In genomic region chr4:43562769-43563600, GRCm38 (mm10) we compare ENCODE assay signal across 8 mouse cellular contexts. TPM values are rescaled to one million over a fixed set of nuclear protein-coding genes. Genes with fewer than 3 reads are reported as not detected.
DNase-seq lines count a peak whose midpoint lies in the region; ATAC-seq and TF ChIP-seq lines count a peak whose summit lies in the region.

No protein-coding gene starts in this region.

- H3K9me3 ChIP-seq in heart, embryonic 12.5 days (replicated peaks): no peaks in the 10 kb centered on the region
- H3K9me3 ChIP-seq in G1E (replicated peaks): no peaks in the 10 kb centered on the region
- no peaks in the 10 kb centered on the region for H3K9me3 ChIP-seq in liver, embryonic 16.5 days (replicated peaks; ENCODE audit: control insufficient read depth, low read length)

- peak overlapping the region; percentile 88 for H3K9ac ChIP-seq in heart, embryonic 12.5 days
- H3K9ac ChIP-seq in liver, embryonic 16.5 days (ENCODE audit: low read depth, low read length): peak overlapping the region; percentile 65

- DNase-seq in heart, postnatal 10 days: no peak
- DNase-seq in G1E (ENCODE audit: low spot score): no peak
- peak; percentile 23 for DNase-seq in forelimb bud, embryonic 11.5 days (ENCODE audit: low read depth, low spot score)
- DNase-seq in frontal cortex, postnatal 36 days (ENCODE audit: low spot score in 2 of 2): no peak
- no peak for DNase-seq in urinary bladder, adult 2 months (ENCODE audit: low spot score)
- no peak for DNase-seq in adrenal gland, postnatal 4 days (ENCODE audit: low spot score in 2 of 2)

- H3K4me2 ChIP-seq in heart, embryonic 12.5 days: peak overlapping the region; percentile 92
- peak overlapping the region; percentile 89 for H3K4me2 ChIP-seq in liver, embryonic 16.5 days (ENCODE audit: low read depth, low read length)

- no peak for ATAC-seq in heart, embryonic 12.5 days (ENCODE audit: insufficient number of reproducible peaks, low FRiP score)
- no peak for ATAC-seq in G1E (ENCODE audit: extremely low read depth, insufficient number of reproducible peaks, low FRiP score, poor library complexity, severe bottlenecking)
- no peak for ATAC-seq in liver, embryonic 16.5 days (ENCODE audit: low read depth)

- H3K4me3 ChIP-seq in heart, embryonic 12.5 days: peak overlapping the region; percentile 85
- H3K4me3 ChIP-seq in G1E (ENCODE audit: low read depth, low read length): peak overlapping the region; percentile 82
- peak overlapping the region; percentile 92 for H3K4me3 ChIP-seq in liver, embryonic 16.5 days (ENCODE audit: low read depth, low read length)

- peak overlapping the region; percentile 100 for H3K27ac ChIP-seq in heart, embryonic 12.5 days (ENCODE audit: poor library complexity, severe bottlenecking)
- H3K27ac ChIP-seq in liver, embryonic 16.5 days (ENCODE audit: low read length): peak overlapping the region; percentile 100

- TF ChIP-seq CTCF in G1E (IDR thresholded peaks at IDR 0.05; ENCODE audit: low read depth, low read length): no peak

- peaks cover 45% of the 10 kb centered on the region for H3K4me1 ChIP-seq in heart, embryonic 12.5 days (replicated peaks)
- H3K4me1 ChIP-seq in G1E (ENCODE audit: insufficient read depth, low read depth, low read length): peaks cover 55% of the 10 kb centered on the region
- H3K4me1 ChIP-seq in liver, embryonic 16.5 days (ENCODE audit: control insufficient read depth, low read depth, low read length): peaks cover 46% of the 10 kb centered on the region

- intact Hi-C loops in heart, postnatal 10 days (cut with DNase I): loop anchor here (2.0 to 10.0 kb wide), 3 partner anchors 16 to 528 kb away; partner anchors contain the start of genes Gba2, Rgp1 and Stoml2

- no peaks in the 10 kb centered on the region for H3K27me3 ChIP-seq in heart, embryonic 12.5 days (replicated peaks)
- H3K27me3 ChIP-seq in G1E (ENCODE audit: insufficient read depth, low read length): no peaks in the 10 kb centered on the region
- H3K27me3 ChIP-seq in liver, embryonic 16.5 days (ENCODE audit: control insufficient read depth, insufficient read depth, low read depth, low read length): no peaks in the 10 kb centered on the region

- peaks cover 44% of the 10 kb centered on the region for H3K36me3 ChIP-seq in heart, embryonic 12.5 days
- H3K36me3 ChIP-seq in G1E (replicated peaks): peaks cover 68% of the 10 kb centered on the region
- H3K36me3 ChIP-seq in liver, embryonic 16.5 days (ENCODE audit: control insufficient read depth, insufficient read depth): peaks cover 32% of the 10 kb centered on the region

- WGBS in heart, embryonic 12.5 days: 3% methylated on average over 22 of the region's 22 CpGs
- 1% methylated on average over 22 of the region's 22 CpGs for WGBS in liver, embryonic 16.5 days (ENCODE audit: insufficient replicate concordance)

RNA-seq across cellular contexts. Expression of gene Tln1, which starts 0.5 kb away (rescaled TPM):
- 117 and 124 TPM in 2 replicates for polyA plus RNA-seq in heart, embryonic 12.5 days (2016; fragmentation: Nextera tagmentation; extraction: Ambion mirVana)
- 100 to 1,000 TPM; 147 to 167 TPM for total RNA-seq in heart, postnatal 10 days (2021)
- total RNA-seq in G1E (2014; fragmentation: Nextera tagmentation) (166 and 262 TPM in 2 replicates), G1E (2017) (127 and 167 TPM in 2 replicates)
- 138 and 163 TPM in 2 replicates for polyA plus RNA-seq in G1E (2012)
- 38.2 and 40.2 TPM in 2 replicates for polyA plus RNA-seq in liver, embryonic 16.5 days (2015; fragmentation: Nextera tagmentation; extraction: Ambion mirVana)
- polyA plus RNA-seq in urinary bladder, adult 2 months (2012; rRNA removed): 124 and 153 TPM in 2 replicates
- total RNA-seq in adrenal gland, postnatal 4 days (2021): 100 to 1,000 TPM; 209 to 246 TPM

RNA-seq across cellular contexts. Expression of gene Creb3, which starts 0.9 kb away (rescaled TPM):
- 57.2 and 61.2 TPM in 2 replicates for polyA plus RNA-seq in heart, embryonic 12.5 days (2016; fragmentation: Nextera tagmentation; extraction: Ambion mirVana)
- total RNA-seq in heart, postnatal 10 days (2021): 10 to 100 TPM; 57.2 to 61.8 TPM
- total RNA-seq in G1E (2014; fragmentation: Nextera tagmentation): 9.4 and 9.8 TPM in 2 replicates
- 60.0 and 61.0 TPM in 2 replicates for total RNA-seq in G1E (2017)
- polyA plus RNA-seq in G1E (2012): 1.6 and 1.9 TPM in 2 replicates
- polyA plus RNA-seq in liver, embryonic 16.5 days (2015; fragmentation: Nextera tagmentation; extraction: Ambion mirVana): 23.6 and 26.1 TPM in 2 replicates
- 57.7 and 77.0 TPM in 2 replicates for polyA plus RNA-seq in urinary bladder, adult 2 months (2012; rRNA removed)
- total RNA-seq in adrenal gland, postnatal 4 days (2021): 100 to 1,000 TPM; 130 to 160 TPM

RNA-seq across cellular contexts. Expression of gene Rgp1, which starts 15.5 kb away (rescaled TPM):
- polyA plus RNA-seq in heart, embryonic 12.5 days (2016; fragmentation: Nextera tagmentation; extraction: Ambion mirVana): 20.4 and 26.4 TPM in 2 replicates
- 10 to 100 TPM; 42.1 to 45.5 TPM for total RNA-seq in heart, postnatal 10 days (2021)
- 48.5 and 54.7 TPM in 2 replicates for total RNA-seq in G1E (2014; fragmentation: Nextera tagmentation)
- total RNA-seq in G1E (2017): 18.6 and 23.2 TPM in 2 replicates
- polyA plus RNA-seq in G1E (2012): 31.2 and 105 TPM in 2 replicates
- polyA plus RNA-seq in liver, embryonic 16.5 days (2015; fragmentation: Nextera tagmentation; extraction: Ambion mirVana): 15.6 and 16.7 TPM in 2 replicates
- polyA plus RNA-seq in urinary bladder, adult 2 months (2012; rRNA removed): 34.9 and 35.1 TPM in 2 replicates
- total RNA-seq in adrenal gland, postnatal 4 days (2021): 10 to 100 TPM; 65.3 to 68.5 TPM

RNA-seq across cellular contexts. Expression of gene Gba2, which starts 15.7 kb away (rescaled TPM):
- 25.5 and 25.8 TPM in 2 replicates for polyA plus RNA-seq in heart, embryonic 12.5 days (2016; fragmentation: Nextera tagmentation; extraction: Ambion mirVana)
- 10 to 100 TPM; 15.4 to 15.6 TPM for total RNA-seq in heart, postnatal 10 days (2021)
- total RNA-seq in G1E (2014; fragmentation: Nextera tagmentation): 21.4 and 23.8 TPM in 2 replicates
- total RNA-seq in G1E (2017): 12.6 and 14.1 TPM in 2 replicates
- 14.5 and 18.3 TPM in 2 replicates for polyA plus RNA-seq in G1E (2012)
- 17.7 and 18.7 TPM in 2 replicates for polyA plus RNA-seq in liver, embryonic 16.5 days (2015; fragmentation: Nextera tagmentation; extraction: Ambion mirVana)
- polyA plus RNA-seq in urinary bladder, adult 2 months (2012; rRNA removed): 15.1 and 16.8 TPM in 2 replicates
- 10 to 100 TPM; 17.8 to 18.2 TPM for total RNA-seq in adrenal gland, postnatal 4 days (2021)

RNA-seq across cellular contexts. Expression of gene Msmp, which starts 21.3 kb away (rescaled TPM):
- 0.50 and 1.3 TPM in 2 replicates for polyA plus RNA-seq in heart, embryonic 12.5 days (2016; fragmentation: Nextera tagmentation; extraction: Ambion mirVana)
- under 1 TPM; 0.36 to 0.37 TPM for total RNA-seq in heart, postnatal 10 days (2021)
- not detected in 2 replicates for total RNA-seq in G1E (2014; fragmentation: Nextera tagmentation)
- 0.17 TPM in 1 of 2 replicates, not detected in the other for total RNA-seq in G1E (2017)
- polyA plus RNA-seq in G1E (2012): not detected in 2 replicates
- 0.25 TPM in 1 of 2 replicates, not detected in the other for polyA plus RNA-seq in liver, embryonic 16.5 days (2015; fragmentation: Nextera tagmentation; extraction: Ambion mirVana)
- polyA plus RNA-seq in urinary bladder, adult 2 months (2012; rRNA removed): 0.44 TPM in 1 of 2 replicates, not detected in the other
- 1 to 10 TPM; 1.4 to 2.2 TPM for total RNA-seq in adrenal gland, postnatal 4 days (2021)
